Mouse (Mus musculus) heart, embryonic 16.5 days (tissue): ENCODE measurements at regions not wholly inside any gene's neighbourhood (a gene's known extent, or its start where the extent isn't known, plus 50 kb on each side); places are given as distances from the start of the nearest gene placed in this dataset.

Experiments used
- ATAC-seq: fragments of 200-750 bp; cut with Nextera tagmentation; replicated peaks from 2 replicates; pipeline ENCODE4 v1.8.0; 2017; ENCODE audit warnings: moderate number of reproducible peaks; ENCODE audit not compliant: insufficient read depth, low FRiP score; ENCODE audit errors: extremely low read depth
- H3K27ac ChIP-seq: fragments of 300-500 bp; sonication (generic); 2 replicates; pipeline ENCODE4 v1.5.1; 2014; ENCODE audit warnings: mild to moderate bottlenecking, low read length, control low read depth, moderate library complexity
- H3K27me3 ChIP-seq: fragments of 300-500 bp; sonication (generic); 2 replicates; pipeline ENCODE4 v1.6.1; 2014; ENCODE audit warnings: low read length, mixed read lengths; ENCODE audit not compliant: control insufficient read depth, insufficient read depth
- H3K36me3 ChIP-seq: fragments of 300-500 bp; sonication (generic); 2 replicates; pipeline ENCODE4 v1.6.1; 2014; ENCODE audit not compliant: control insufficient read depth, insufficient read depth
- H3K4me1 ChIP-seq: fragments of 300-500 bp; sonication (generic); 2 replicates; pipeline ENCODE4 v1.6.1; 2014; ENCODE audit warnings: low read length, mixed read lengths; ENCODE audit not compliant: control insufficient read depth, insufficient read depth
- H3K4me2 ChIP-seq: fragments of 300-500 bp; sonication (generic); 2 replicates; pipeline ENCODE4 v1.6.1; 2014; ENCODE audit warnings: low read depth, mild to moderate bottlenecking, control low read depth, low read length
- H3K4me3 ChIP-seq: fragments of 300-500 bp; sonication (generic); 2 replicates; pipeline ENCODE4 v1.5.1; 2014; ENCODE audit warnings: mild to moderate bottlenecking, control low read depth, low read length
- H3K9ac ChIP-seq: fragments of 300-500 bp; sonication (generic); 2 replicates; pipeline ENCODE4 v1.6.1; 2014; ENCODE audit warnings: low read length, control low read depth
- H3K9me3 ChIP-seq: fragments of 300-500 bp; sonication (generic); replicated peaks from 2 replicates; pipeline ENCODE4 v1.6.1; 2016; ENCODE audit warnings: low read length; ENCODE audit not compliant: control insufficient read depth
- WGBS: fragments of 180-500 bp; shearing (Covaris S2); extraction: QIAGEN DNeasy Blood & Tissue Kit; methylation state at CpG from one replicate; pipeline ENCODE4 v1.1.7; 2014; 5-methylcytosine and 5-hydroxymethylcytosine counted together

DNA sequence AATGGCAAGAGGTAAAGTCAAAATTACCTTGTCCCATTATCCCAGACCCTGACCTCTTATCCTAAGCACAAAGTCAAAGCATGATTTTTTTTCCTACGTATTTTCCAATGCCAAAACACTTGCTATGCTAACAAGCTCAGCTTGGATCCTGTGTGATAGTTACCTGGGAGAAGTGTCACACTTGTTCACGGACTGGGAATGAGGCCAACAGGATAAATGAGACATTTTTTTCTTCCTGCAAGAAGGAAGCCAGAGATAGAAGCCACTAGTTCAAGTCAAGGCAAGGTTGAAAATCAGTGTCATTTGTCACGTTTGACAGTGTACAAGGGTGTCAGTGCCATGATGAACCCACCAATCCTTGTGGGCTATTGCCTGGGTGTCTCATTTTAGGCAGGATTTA lies 189.8 kb upstream of the Tas2r119 start:
- H3K4me2 ChIP-seq = no peak overlapping the region
- WGBS = 37% methylated on average over 3 of the region's 3 CpGs

DNA sequence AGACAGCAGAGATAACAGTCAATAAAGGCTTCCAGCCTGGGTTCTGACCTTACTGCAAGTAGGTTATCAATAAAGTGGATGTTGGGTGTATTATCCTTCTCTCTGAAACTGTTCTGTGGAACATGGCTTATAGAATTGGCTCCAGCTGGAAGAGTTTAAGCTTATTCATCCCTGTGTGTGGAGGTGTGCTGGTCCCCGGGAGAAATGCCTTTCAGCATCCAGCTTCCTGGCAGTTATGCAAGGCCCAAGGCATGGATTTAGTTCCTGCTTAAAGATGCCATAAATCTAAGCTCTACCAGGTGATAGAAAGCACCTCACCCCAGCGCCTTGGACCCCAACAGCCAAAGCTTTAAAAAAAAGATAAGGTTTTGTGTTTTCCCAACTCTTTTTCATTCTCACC lies 188.0 kb upstream of the Tas2r119 start:
- Histone ChIP-seq H3K4me3 (no peak overlapping the region), H3K9me3 (no peaks in the 10 kb centered on the region), H3K9ac (no peak overlapping the region), H3K27ac (no peak overlapping the region), H3K36me3 (no peaks in the 10 kb centered on the region), H3K4me1 (no peaks in the 10 kb centered on the region), H3K27me3 (no peaks in the 10 kb centered on the region), H3K4me2 (no peak overlapping the region)
- 73% methylated on average over 2 of the region's 2 CpGs for WGBS
- no peak for ATAC-seq

More for the DNA sequence above, 189.8 kb upstream of the Tas2r119 start:
- Histone ChIP-seq H3K9me3 (no peaks in the 10 kb centered on the region), H3K4me3 (no peak overlapping the region), H3K36me3 (no peaks in the 10 kb centered on the region), H3K27ac (no peak overlapping the region), H3K4me1 (no peaks in the 10 kb centered on the region), H3K9ac (no peak overlapping the region), H3K27me3 (no peaks in the 10 kb centered on the region)
- ATAC-seq = no peak

DNA sequence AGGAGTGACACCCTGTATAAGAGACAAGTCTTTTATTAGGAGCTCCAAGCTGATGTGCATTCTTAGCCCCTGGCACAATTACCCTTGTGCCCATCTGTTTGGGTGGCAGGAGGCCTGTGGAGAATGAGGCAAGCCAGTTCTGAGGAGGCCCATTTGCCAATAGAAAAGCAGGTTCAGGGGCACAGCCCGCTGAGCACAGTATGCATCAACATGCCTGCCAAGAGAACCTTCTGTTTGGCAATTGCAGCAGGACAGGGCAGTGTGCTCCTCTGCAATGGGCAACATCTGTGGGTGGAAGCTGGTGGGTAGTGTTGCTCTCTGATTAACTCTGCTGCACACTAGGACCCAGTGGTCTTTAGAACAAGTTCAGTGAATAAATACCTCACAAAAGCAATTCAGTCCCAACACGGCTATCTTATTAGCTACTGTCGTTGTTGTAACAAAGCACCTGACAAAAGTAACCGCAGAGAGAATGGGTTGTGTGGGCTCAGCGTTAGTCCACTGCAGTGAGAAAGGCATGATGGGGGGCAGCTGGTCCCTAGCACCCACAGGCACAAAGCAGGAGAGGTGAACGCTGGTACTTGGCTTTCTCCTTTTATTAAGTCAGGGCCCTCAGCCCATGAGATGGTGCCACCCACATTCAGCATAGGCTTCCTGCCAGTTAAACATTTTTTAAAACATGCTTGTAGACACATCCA lies 187.3 kb upstream of the Tas2r119 start:
- H3K4me3 ChIP-seq = no peak overlapping the region
- H3K9me3 ChIP-seq = no peaks in the 10 kb centered on the region
- no peak overlapping the region for H3K4me2 ChIP-seq
- no peaks in the 10 kb centered on the region for H3K4me1 ChIP-seq
- H3K27me3 ChIP-seq = no peaks in the 10 kb centered on the region
- no peak overlapping the region for H3K27ac ChIP-seq
- ATAC-seq = no peak
- no peak overlapping the region for H3K9ac ChIP-seq
- WGBS = 82% methylated on average over 6 of the region's 6 CpGs
- no peaks in the 10 kb centered on the region for H3K36me3 ChIP-seq

DNA sequence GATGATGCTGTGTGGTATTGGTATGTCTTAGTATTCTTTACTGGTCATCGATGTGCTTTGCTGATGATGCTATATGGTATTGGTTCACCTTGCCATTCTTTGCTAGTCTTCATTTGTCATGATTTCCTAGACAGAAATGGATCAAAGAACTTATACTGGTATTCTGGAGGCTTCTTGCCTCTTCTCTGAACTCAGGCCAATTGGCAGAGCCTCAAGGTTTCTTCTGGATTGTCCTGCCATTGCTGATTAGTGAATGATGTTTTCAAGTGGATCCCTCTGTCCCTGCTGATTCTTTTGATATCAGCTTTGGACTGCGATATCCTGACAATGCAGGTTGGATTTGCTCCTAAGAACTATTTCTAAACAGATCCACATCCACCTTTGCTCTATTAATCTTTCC lies 179.1 kb upstream of the Tas2r119 start:
- H3K9ac ChIP-seq = no peak overlapping the region
- H3K9me3 ChIP-seq = no peaks in the 10 kb centered on the region
- WGBS = 84% methylated on average over 2 of the region's 2 CpGs
- H3K27me3 ChIP-seq = no peaks in the 10 kb centered on the region
- no peak for ATAC-seq
- H3K4me3 ChIP-seq = no peak overlapping the region
- H3K36me3 ChIP-seq = no peaks in the 10 kb centered on the region
- H3K27ac ChIP-seq = no peak overlapping the region
- H3K4me1 ChIP-seq = no peaks in the 10 kb centered on the region; the same call in 1 of the 2 replicates
- H3K4me2 ChIP-seq = no peak overlapping the region

DNA sequence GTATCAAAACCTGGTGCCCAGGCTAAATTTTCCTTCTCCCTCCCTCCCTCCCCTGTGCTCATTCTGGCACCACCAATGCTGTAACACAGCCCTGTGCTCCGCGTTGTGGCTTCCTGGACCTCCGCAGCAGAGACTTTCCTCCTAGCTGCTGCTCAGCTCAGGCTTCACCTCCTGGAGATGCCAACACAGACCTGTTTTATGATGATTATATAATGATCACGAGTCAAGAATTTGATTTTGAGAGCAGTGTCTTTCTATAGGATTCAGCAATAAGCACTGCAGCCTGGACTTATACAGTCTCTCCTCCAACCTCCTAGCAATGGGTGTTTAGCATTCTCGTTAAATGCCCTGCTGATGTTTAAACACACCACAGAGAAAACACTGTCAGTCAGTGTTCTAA lies 177.5 kb upstream of the Tas2r119 start:
- no peak overlapping the region for H3K4me3 ChIP-seq
- H3K4me1 ChIP-seq = no peaks in the 10 kb centered on the region; the same call in 1 of the 2 replicates
- no peak overlapping the region for H3K27ac ChIP-seq
- H3K27me3 ChIP-seq = no peaks in the 10 kb centered on the region
- no peaks in the 10 kb centered on the region for H3K9me3 ChIP-seq
- H3K9ac ChIP-seq = no peak overlapping the region
- no peak overlapping the region for H3K4me2 ChIP-seq
- WGBS = 79% methylated on average over 5 of the region's 5 CpGs
- no peak for ATAC-seq
- no peaks in the 10 kb centered on the region for H3K36me3 ChIP-seq

DNA sequence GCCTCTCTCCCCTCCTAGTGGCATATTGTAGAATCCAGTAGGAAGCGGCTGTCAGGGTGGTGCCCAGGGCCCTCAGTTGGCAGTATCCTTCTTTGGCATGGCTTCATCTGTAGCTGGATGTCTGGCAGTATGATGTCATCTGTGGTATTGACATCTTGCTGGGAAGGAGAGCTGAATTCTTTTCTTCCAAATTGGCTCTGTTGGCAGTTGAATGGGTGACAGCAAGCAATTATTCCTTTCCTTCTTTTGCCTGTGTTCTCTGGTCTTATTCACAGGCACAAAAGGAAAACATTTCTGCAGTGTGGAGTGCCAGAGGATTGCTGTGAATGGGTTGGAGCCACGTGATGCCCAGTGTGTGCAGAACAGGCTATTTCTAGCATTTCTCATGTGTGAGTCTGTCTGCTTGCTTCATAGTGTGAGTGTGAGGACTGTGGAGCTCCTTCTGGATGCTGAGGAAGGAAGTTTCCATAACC lies 174.1 kb upstream of the Tas2r119 start:
- Histone ChIP-seq H3K36me3 (no peaks in the 10 kb centered on the region), H3K4me1 (no peaks in the 10 kb centered on the region; the same call in 1 of the 2 replicates), H3K4me3 (no peak overlapping the region), H3K27me3 (no peaks in the 10 kb centered on the region), H3K9ac (no peak overlapping the region), H3K9me3 (no peaks in the 10 kb centered on the region), H3K4me2 (no peak overlapping the region), H3K27ac (no peak overlapping the region)
- no peak for ATAC-seq
- WGBS = 56% methylated on average over 2 of the region's 2 CpGs

DNA sequence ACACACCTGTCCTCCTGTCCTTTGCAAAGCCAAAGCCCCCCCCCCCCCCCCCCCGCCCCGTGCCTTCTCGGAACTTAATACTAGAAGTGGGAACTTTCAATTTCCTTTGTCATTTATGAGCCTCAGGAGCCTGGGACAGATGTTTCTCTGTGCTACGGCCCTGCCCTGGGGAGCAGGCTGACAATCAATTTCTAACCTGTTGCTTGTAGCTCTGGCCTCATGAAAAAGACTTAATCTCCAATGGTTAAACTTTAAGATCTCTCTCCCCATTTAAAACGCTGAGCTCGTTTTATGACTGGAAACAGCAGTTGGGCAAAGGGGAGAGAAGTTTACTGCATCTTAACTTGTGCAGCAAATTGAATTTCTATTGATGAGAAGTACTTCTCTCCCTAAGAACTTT lies 173.6 kb upstream of the Tas2r119 start:
- Histone ChIP-seq H3K27ac (no peak overlapping the region), H3K4me3 (no peak overlapping the region), H3K36me3 (no peaks in the 10 kb centered on the region), H3K9me3 (no peaks in the 10 kb centered on the region), H3K9ac (no peak overlapping the region), H3K27me3 (no peaks in the 10 kb centered on the region), H3K4me1 (no peaks in the 10 kb centered on the region; the same call in 1 of the 2 replicates), H3K4me2 (no peak overlapping the region)
- no peak for ATAC-seq
- WGBS = 54% methylated on average over 6 of the region's 6 CpGs

DNA sequence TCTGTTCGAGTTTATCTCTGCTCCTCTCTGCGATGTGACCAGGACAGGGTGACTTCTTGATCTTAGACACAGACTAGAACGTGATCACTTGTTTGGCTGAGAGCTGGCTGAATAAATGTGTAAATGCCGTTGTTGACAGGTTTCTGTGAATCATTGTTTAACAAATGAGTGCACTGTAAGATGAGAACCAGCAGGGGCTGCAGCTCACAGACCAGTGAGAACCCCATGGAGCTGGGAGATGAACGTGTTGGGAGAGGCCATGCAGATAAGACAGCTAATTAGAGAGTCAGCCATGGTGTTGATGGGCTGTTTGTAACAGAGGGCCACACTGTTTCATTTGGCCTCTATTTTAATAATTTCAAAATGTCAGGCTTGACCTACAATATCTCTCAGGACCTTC lies 171.1 kb upstream of the Tas2r119 start:
- Histone ChIP-seq H3K27ac (no peak overlapping the region), H3K4me3 (no peak overlapping the region), H3K4me1 (no peaks in the 10 kb centered on the region; the same call in 1 of the 2 replicates), H3K36me3 (no peaks in the 10 kb centered on the region), H3K9me3 (no peaks in the 10 kb centered on the region), H3K4me2 (no peak overlapping the region), H3K9ac (no peak overlapping the region), H3K27me3 (no peaks in the 10 kb centered on the region)
- ATAC-seq = no peak
- 23% methylated on average over 5 of the region's 5 CpGs for WGBS

DNA sequence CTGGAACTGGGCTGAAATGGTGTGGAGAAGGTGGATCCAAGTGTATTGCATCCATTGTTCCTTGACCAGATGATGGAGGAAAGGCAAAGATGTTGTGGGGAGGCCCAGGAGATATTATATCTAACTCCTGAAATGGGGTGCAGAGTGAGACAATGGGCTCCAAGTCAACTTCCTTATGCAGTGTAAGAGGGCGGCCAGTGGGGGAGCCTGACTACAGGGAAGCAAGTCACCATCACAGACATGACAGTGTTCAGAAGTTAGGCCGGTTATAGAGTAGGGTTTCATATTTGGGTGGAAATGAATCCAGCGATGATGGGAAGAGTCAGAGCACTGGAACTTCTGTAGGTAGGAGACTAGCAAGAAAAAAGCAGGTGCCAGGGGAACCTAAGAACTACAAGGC lies 167.3 kb upstream of the Tas2r119 start:
- Histone ChIP-seq H3K27ac (no peak overlapping the region), H3K4me2 (no peak overlapping the region), H3K36me3 (no peaks in the 10 kb centered on the region), H3K4me3 (no peak overlapping the region), H3K27me3 (no peaks in the 10 kb centered on the region), H3K9me3 (no peaks in the 10 kb centered on the region), H3K4me1 (no peaks in the 10 kb centered on the region), H3K9ac (no peak overlapping the region)
- 78% methylated on average over 3 of the region's 3 CpGs for WGBS
- no peak for ATAC-seq
